Mouse (Mus musculus): ENCODE results near the gene Sln. TPM values are rescaled to one million over a fixed set of nuclear protein-coding genes. Genes with fewer than 3 reads are reported as not detected.

Sln gene
- 0.20 TPM in 1 of 2 replicates, not detected in the other for polyA plus RNA-seq (2014; fragmentation: Nextera tagmentation; extraction: Ambion mirVana)

DNA sequence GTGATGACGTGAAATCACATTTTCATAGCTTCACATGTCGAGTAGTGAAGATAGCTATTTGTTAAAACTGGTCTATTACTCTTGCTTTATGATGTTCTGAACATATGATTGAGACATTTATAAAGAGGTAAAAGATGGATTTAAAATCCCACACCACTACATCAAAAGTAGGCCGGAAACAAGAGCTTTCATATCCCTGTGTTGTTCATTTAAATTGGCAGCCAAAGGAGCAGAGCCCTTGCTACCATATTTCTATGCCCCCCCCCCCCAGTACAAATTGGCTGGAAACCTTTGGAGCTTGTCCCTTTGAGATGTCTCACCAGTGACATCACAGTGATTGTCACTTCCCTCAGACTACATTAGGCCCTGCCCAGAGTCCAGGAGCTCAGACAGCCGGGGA, at the start of gene Sln:
TSS of gene Sln (plus strand) at position 301 of the 400 bp plus-strand sequence.
- H3K9ac ChIP-seq (replicated peaks; ENCODE audit: low read depth, low read length) = no peak within 1 kb of the TSS
- no peak within 1 kb of the TSS for H3K27ac ChIP-seq (ENCODE audit: low read length)
- no peaks in the 10 kb centered on the region for H3K36me3 ChIP-seq (ENCODE audit: control insufficient read depth, insufficient read depth, low read length)
- 88% methylated on average over 4 of the region's 4 CpGs for WGBS
- H3K4me1 ChIP-seq (ENCODE audit: control insufficient read depth, insufficient read depth, low read length) = no peaks in the 10 kb centered on the region; the same call in 1 of the 2 replicates
- no peak within 1 kb of the TSS for H3K4me2 ChIP-seq (replicated peaks; ENCODE audit: low read depth, low read length)
- no peaks in the 10 kb centered on the region for H3K27me3 ChIP-seq (ENCODE audit: control insufficient read depth, insufficient read depth, low read length)
- H3K4me3 ChIP-seq (ENCODE audit: low read depth, low read length) = no peak within 1 kb of the TSS
- H3K9me3 ChIP-seq (ENCODE audit: control insufficient read depth, low read depth, low read length) = no peaks in the 10 kb centered on the region
- no peak for ATAC-seq (ENCODE audit: insufficient number of reproducible peaks, insufficient read depth, low FRiP score, low read depth)

DNA sequence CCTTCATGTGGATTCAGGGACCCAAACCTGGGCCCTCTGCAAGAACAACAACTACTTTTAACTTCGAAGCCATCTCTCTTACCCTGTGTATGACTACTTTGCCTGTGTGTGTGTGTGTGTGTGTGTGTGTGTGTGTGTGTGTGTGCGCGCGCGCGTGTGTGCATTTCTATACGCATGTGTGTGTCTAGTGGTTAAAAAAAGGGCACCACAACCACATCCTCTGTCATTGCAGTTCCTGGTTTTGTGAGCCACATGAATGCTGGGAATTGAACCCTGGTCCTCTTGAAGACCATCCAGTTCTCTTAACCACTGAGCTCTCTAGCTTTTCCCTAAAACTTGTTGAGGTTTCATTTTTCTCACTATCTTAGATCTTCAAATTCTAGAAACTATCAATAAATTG, 47.0 kb upstream of the Sln start:
- Histone ChIP-seq H3K36me3 (ENCODE audit: control insufficient read depth, insufficient read depth, low read length) (no peaks in the 10 kb centered on the region), H3K4me1 (ENCODE audit: control insufficient read depth, insufficient read depth, low read length) (no peaks in the 10 kb centered on the region), H3K27ac (ENCODE audit: low read length) (no peak overlapping the region), H3K9me3 (ENCODE audit: control insufficient read depth, low read depth, low read length) (no peaks in the 10 kb centered on the region), H3K4me3 (ENCODE audit: low read depth, low read length) (no peak overlapping the region), H3K27me3 (ENCODE audit: control insufficient read depth, insufficient read depth, low read length) (no peaks in the 10 kb centered on the region), H3K9ac (replicated peaks; ENCODE audit: low read depth, low read length) (no peak overlapping the region), H3K4me2 (replicated peaks; ENCODE audit: low read depth, low read length) (no peak overlapping the region)
- WGBS = 92% methylated on average over 7 of the region's 7 CpGs
- ATAC-seq (ENCODE audit: insufficient number of reproducible peaks, insufficient read depth, low FRiP score, low read depth) = no peak

DNA sequence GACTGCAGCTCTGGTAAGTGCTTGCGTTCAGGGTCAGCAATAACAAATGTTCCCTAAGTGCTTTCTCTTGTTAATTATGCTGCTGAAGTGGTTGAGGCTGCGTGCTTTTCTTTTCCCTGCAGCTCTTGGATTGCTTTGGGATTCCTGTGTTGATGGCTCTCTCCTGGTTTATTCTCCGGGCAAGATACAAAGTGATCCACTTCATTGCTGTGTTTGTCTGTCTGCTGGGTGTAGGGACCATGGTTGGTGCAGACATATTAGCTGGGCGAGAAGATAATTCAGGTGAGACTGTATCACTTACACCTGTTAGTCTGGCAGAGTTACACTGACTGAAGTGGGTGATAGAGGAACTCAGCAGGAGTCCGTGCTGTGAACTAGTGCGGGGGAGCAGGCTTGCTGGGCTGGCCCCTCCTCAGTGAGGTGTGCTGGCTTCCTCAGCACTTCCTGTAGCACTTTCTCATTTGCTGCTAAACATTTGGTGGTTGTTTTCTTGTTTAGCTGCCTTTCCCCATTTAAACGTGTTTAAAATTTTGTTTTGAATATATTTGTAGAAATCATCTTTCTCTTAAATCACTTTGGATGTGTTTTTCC, 43.4 kb upstream of the Sln start:
- no peak for ATAC-seq (ENCODE audit: insufficient number of reproducible peaks, insufficient read depth, low FRiP score, low read depth)
- no peak overlapping the region for H3K9ac ChIP-seq (replicated peaks; ENCODE audit: low read depth, low read length)
- WGBS = 21% methylated on average over 7 of the region's 7 CpGs

DNA sequence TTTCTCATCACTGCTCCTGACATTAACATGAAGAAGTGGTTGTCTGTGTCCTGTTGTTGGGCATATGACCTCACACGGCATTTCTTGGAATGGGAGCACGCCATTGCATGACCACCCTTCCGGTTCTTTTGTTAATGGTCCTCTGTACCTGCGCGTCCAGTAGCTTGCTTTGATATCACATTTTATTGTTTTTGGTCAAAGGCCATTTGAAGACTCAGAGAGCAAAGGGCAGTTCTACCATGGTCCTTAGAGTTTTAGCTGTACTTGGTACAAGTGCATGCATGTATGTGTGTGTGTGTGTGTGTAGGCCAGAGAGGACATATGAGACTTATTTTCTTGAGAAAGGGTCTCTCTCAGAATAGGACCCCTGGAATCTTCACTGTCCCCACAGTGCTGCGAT, 36.5 kb upstream of the Sln start:
- no peaks in the 10 kb centered on the region for H3K4me1 ChIP-seq (ENCODE audit: control insufficient read depth, insufficient read depth, low read length)
- H3K4me2 ChIP-seq (replicated peaks; ENCODE audit: low read depth, low read length) = no peak overlapping the region
- H3K27ac ChIP-seq (ENCODE audit: low read length) = no peak overlapping the region
- no peak overlapping the region for H3K9ac ChIP-seq (replicated peaks; ENCODE audit: low read depth, low read length)
- no peak for ATAC-seq (ENCODE audit: insufficient number of reproducible peaks, insufficient read depth, low FRiP score, low read depth)
- H3K27me3 ChIP-seq (ENCODE audit: control insufficient read depth, insufficient read depth, low read length) = no peaks in the 10 kb centered on the region
- no peaks in the 10 kb centered on the region for H3K36me3 ChIP-seq (ENCODE audit: control insufficient read depth, insufficient read depth, low read length)
- no peaks in the 10 kb centered on the region for H3K9me3 ChIP-seq (ENCODE audit: control insufficient read depth, low read depth, low read length)
- H3K4me3 ChIP-seq (ENCODE audit: low read depth, low read length) = no peak overlapping the region
- WGBS = 93% methylated on average over 6 of the region's 6 CpGs

More for the DNA sequence above, 43.4 kb upstream of the Sln start:
- Histone ChIP-seq H3K27me3 (ENCODE audit: control insufficient read depth, insufficient read depth, low read length) (no peaks in the 10 kb centered on the region), H3K4me3 (ENCODE audit: low read depth, low read length) (no peak overlapping the region), H3K4me1 (ENCODE audit: control insufficient read depth, insufficient read depth, low read length) (no peaks in the 10 kb centered on the region), H3K36me3 (ENCODE audit: control insufficient read depth, insufficient read depth, low read length) (no peaks in the 10 kb centered on the region), H3K4me2 (replicated peaks; ENCODE audit: low read depth, low read length) (no peak overlapping the region), H3K9me3 (ENCODE audit: control insufficient read depth, low read depth, low read length) (no peaks in the 10 kb centered on the region), H3K27ac (ENCODE audit: low read length) (no peak overlapping the region)

DNA sequence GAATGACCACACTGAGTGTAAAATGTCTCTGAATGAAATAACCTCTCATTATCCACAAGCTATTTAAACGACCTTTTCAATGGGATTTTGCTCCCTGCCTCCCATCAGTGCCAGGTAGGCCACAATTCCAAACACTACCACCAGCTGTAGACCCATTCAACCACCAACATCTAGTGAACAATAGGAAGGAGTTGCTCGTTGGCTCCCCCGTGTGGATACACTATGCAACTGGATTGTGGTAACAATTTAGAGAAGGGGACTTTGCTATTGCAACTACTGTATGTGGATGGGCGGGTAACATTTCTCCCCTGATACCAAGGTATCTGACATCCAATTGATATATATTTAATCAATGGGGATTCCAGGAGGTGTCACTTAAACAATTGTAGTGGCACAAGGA, 31.2 kb upstream of the Sln start:
- ATAC-seq (ENCODE audit: insufficient number of reproducible peaks, insufficient read depth, low FRiP score, low read depth) = no peak
- no peaks in the 10 kb centered on the region for H3K4me1 ChIP-seq (ENCODE audit: control insufficient read depth, insufficient read depth, low read length)

DNA sequence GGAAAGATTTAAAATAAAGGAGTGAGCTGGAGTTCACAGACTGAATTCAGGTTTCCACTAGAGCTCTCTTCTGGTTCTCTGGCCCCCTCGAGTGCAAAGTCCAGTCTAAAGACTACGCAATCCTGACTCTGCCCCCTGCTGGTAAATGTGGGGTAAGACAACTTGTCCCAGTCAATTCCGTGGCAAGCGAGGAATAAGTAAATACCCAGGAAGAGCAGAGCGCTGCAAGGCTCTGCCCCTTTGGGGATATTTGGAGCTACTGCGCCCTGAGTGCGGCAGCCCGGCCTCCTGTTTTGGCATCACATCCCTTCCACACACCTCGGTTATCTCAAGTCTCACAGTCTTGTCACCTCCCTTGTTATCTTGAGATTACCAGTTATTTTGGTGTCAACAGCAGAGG, 24.6 kb upstream of the Sln start:
- WGBS = 8% methylated on average over 9 of the region's 9 CpGs
- peak; percentile 42; the same call in 1 of the 2 replicates for ATAC-seq (ENCODE audit: insufficient number of reproducible peaks, insufficient read depth, low FRiP score, low read depth)
- no peak overlapping the region for H3K27ac ChIP-seq (ENCODE audit: low read length)
- no peaks in the 10 kb centered on the region for H3K36me3 ChIP-seq (ENCODE audit: control insufficient read depth, insufficient read depth, low read length)
- no peak overlapping the region for H3K9ac ChIP-seq (replicated peaks; ENCODE audit: low read depth, low read length)
- H3K27me3 ChIP-seq (ENCODE audit: control insufficient read depth, insufficient read depth, low read length) = no peaks in the 10 kb centered on the region
- no peaks in the 10 kb centered on the region for H3K9me3 ChIP-seq (ENCODE audit: control insufficient read depth, low read depth, low read length)
- no peaks in the 10 kb centered on the region for H3K4me1 ChIP-seq (ENCODE audit: control insufficient read depth, insufficient read depth, low read length)
- H3K4me2 ChIP-seq (replicated peaks; ENCODE audit: low read depth, low read length) = no peak overlapping the region
- no peak overlapping the region for H3K4me3 ChIP-seq (ENCODE audit: low read depth, low read length)

More for the DNA sequence above, 31.2 kb upstream of the Sln start:
- H3K9me3 ChIP-seq (ENCODE audit: control insufficient read depth, low read depth, low read length) = no peaks in the 10 kb centered on the region
- no peaks in the 10 kb centered on the region for H3K27me3 ChIP-seq (ENCODE audit: control insufficient read depth, insufficient read depth, low read length)
- no peaks in the 10 kb centered on the region for H3K36me3 ChIP-seq (ENCODE audit: control insufficient read depth, insufficient read depth, low read length)
- H3K27ac ChIP-seq (ENCODE audit: low read length) = no peak overlapping the region
- no peak overlapping the region for H3K9ac ChIP-seq (replicated peaks; ENCODE audit: low read depth, low read length)
- no peak overlapping the region for H3K4me2 ChIP-seq (replicated peaks; ENCODE audit: low read depth, low read length)
- H3K4me3 ChIP-seq (ENCODE audit: low read depth, low read length) = no peak overlapping the region
- 41% methylated on average over 4 of the region's 4 CpGs for WGBS

DNA sequence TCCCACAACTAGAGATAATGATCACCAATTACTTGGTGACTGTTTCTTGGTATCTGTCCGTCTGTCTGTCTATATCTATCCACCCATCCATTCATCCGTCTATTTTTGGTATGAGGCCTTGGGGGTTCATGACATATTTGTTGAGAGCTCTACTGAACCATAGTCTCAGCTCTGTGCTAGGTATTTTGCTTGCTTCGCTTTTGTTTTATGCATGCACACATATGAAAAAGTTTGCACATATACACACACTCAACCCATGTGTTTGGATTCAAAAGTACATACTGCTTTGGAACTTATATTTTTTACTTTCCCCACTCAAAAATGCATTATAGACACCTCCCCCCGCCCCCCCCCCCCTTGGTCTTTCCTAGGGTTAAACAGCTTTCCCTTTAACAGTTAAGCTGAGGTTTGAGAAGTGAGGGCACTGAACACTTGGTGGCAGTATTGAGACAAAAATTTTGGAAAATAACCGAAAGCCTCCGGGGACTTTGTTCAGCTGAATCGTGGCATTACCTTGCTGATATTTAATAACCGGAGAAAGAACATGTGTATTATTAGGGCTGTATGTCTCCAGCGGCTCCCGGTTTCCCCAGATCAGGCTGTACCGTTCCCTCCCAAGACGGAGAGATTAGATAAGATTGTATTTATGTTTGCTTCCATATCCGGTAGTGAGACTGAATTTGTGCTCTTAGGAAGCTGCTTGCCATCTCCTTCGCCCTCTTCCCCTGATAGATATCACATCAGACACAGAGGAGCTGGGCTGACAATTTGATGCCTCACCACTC, 20.7 kb upstream of the Sln start:
- Histone ChIP-seq H3K4me3 (ENCODE audit: low read depth, low read length) (peak overlapping the region; percentile 23), H3K4me1 (ENCODE audit: control insufficient read depth, insufficient read depth, low read length) (no peaks in the 10 kb centered on the region), H3K27ac (ENCODE audit: low read length) (no peak overlapping the region), H3K9ac (replicated peaks; ENCODE audit: low read depth, low read length) (no peak overlapping the region), H3K27me3 (ENCODE audit: control insufficient read depth, insufficient read depth, low read length) (no peaks in the 10 kb centered on the region), H3K9me3 (ENCODE audit: control insufficient read depth, low read depth, low read length) (no peaks in the 10 kb centered on the region), H3K4me2 (replicated peaks; ENCODE audit: low read depth, low read length) (peak overlapping the region; percentile 40), H3K36me3 (ENCODE audit: control insufficient read depth, insufficient read depth, low read length) (no peaks in the 10 kb centered on the region)
- WGBS = 16% methylated on average over 14 of the region's 14 CpGs
- ATAC-seq (ENCODE audit: insufficient number of reproducible peaks, insufficient read depth, low FRiP score, low read depth) = peak; percentile 33; the same call in 1 of the 2 replicates

DNA sequence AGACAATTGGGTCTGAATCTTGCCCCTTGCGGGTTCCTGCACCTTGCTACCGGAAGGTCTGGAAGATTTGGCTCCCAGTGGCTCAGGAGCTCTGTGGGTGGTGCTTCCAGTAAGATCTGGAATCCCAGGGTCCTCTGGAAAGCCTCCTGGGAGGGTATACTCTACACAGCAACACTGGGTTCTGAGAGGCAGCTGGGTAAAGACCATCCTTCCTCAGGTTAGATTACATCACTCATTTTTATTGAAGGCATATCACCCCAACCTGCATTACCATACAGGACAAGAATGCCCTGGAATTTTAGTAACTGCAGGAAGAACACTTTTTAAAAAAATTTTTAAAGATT, 20.1 kb upstream of the Sln start:
- H3K27ac ChIP-seq (ENCODE audit: low read length) = no peak overlapping the region
- no peaks in the 10 kb centered on the region for H3K4me1 ChIP-seq (ENCODE audit: control insufficient read depth, insufficient read depth, low read length)
- no peaks in the 10 kb centered on the region for H3K9me3 ChIP-seq (ENCODE audit: control insufficient read depth, low read depth, low read length)
- ATAC-seq (ENCODE audit: insufficient number of reproducible peaks, insufficient read depth, low FRiP score, low read depth) = no peak
- peak overlapping the region; percentile 23 for H3K4me3 ChIP-seq (ENCODE audit: low read depth, low read length)
- 26% methylated on average over 2 of the region's 2 CpGs for WGBS
- H3K36me3 ChIP-seq (ENCODE audit: control insufficient read depth, insufficient read depth, low read length) = no peaks in the 10 kb centered on the region
- H3K4me2 ChIP-seq (replicated peaks; ENCODE audit: low read depth, low read length) = peak overlapping the region; percentile 40
- H3K9ac ChIP-seq (replicated peaks; ENCODE audit: low read depth, low read length) = no peak overlapping the region
- no peaks in the 10 kb centered on the region for H3K27me3 ChIP-seq (ENCODE audit: control insufficient read depth, insufficient read depth, low read length)

Data from stomach, embryonic 14.5 days (tissue).